Mouse (Mus musculus) G1E (cell line): ENCODE data around the gene Fbxl2.

Source experiments
- CTCF ChIP-seq: IDR thresholded peaks from 2 replicates; pipeline ENCODE4 v1.5.1; 2012; ENCODE audit warnings: low read depth, low read length, inconsistent platforms, mixed read lengths
- GATA1 ChIP-seq: IDR thresholded peaks from 2 replicates; pipeline ENCODE4 v1.6.1; 2012; ENCODE audit warnings: borderline replicate concordance, low read length, inconsistent platforms, mixed read lengths
- GATA2 ChIP-seq: IDR thresholded peaks from 2 replicates; pipeline ENCODE4 v1.6.1; 2012; ENCODE audit warnings: low read depth, low read length, inconsistent platforms, borderline replicate concordance
- POLR2AphosphoS5 ChIP-seq: IDR thresholded peaks from 2 replicates; pipeline ENCODE4 v1.6.1; 2012; ENCODE audit warnings: low read depth, low read length, inconsistent platforms; ENCODE audit not compliant: insufficient replicate concordance
- TAL1 ChIP-seq: conservative IDR thresholded peaks from 2 replicates; pipeline ENCODE4 v1.6.1; 2012; ENCODE audit warnings: low read depth, low read length, inconsistent platforms, mixed read lengths

GRCm38 (mm10) chr9:114016402-114016801 is 29.6 kb downstream of the Fbxl2 start:
- TF ChIP-seq CTCF (no peak), GATA1 (no peak), TAL1 (no peak), GATA2 (no peak), POLR2AphosphoS5 (no peak)
